Mouse (Mus musculus): ENCODE results near the gene Mrps27. TPM values are rescaled to one million over a fixed set of nuclear protein-coding genes. Genes with fewer than 3 reads are reported as not detected.

Mrps27 gene
- polyA plus RNA-seq, 1 experiment from 2014 or later = 25.9 TPM

DNA sequence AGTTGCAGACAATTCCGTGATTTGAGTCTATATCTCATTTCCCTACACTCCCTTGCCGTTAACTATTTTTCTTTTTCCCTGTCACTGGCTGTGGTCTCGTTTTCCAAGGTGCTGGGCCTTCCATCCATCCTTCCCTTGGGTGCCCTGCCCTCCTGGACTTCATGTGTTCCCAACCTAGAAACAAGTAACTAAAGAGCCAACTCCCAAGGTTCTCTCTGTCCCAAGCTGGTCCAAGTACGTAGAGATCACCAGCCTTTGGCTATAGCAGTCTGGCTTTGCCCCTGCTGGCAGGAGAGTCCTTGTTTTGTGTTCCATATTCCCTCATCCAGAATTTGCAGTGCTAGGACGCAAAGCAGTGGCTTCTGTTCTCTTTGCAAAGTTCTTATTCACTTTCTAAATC, 106.7 kb downstream of the Mrps27 start:
- H3K9me3 ChIP-seq (replicated peaks) = no peaks in the 10 kb centered on the region
- H3K4me1 ChIP-seq (replicated peaks) = no peaks in the 10 kb centered on the region
- no peak overlapping the region for H3K4me3 ChIP-seq (replicated peaks)
- H3K4me2 ChIP-seq = no peak overlapping the region
- no peak for ATAC-seq (ENCODE audit: insufficient read depth)
- no peaks in the 10 kb centered on the region for H3K36me3 ChIP-seq (replicated peaks)
- H3K27ac ChIP-seq (replicated peaks) = no peak overlapping the region
- no peaks in the 10 kb centered on the region for H3K27me3 ChIP-seq
- 56% methylated on average over 5 of the region's 5 CpGs for WGBS (ENCODE audit: insufficient replicate concordance)
- H3K9ac ChIP-seq = no peak overlapping the region

DNA sequence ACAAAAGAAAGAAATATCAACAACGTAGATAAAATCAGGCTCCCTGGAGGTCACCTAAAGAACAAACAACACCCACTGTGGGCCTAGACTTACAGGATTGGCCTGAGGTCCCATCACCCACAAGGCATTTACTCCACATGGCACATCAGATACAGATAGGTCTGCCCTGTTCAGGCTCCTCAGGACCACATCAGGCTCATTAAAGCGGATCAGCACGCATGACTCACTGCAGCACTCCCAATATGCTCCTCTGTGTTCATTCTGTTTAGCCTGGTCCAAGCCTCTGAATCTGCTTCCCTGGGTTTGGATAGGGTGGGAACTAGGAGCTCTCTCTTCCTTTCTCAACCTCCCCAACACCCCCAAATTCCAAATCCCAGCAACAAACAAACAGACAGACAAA, 107.9 kb downstream of the Mrps27 start:
- WGBS (ENCODE audit: insufficient replicate concordance) = 70% methylated on average over 3 of the region's 3 CpGs
- Histone ChIP-seq H3K27me3 (no peaks in the 10 kb centered on the region), H3K4me3 (replicated peaks) (no peak overlapping the region), H3K9ac (no peak overlapping the region), H3K9me3 (replicated peaks) (no peaks in the 10 kb centered on the region), H3K36me3 (replicated peaks) (no peaks in the 10 kb centered on the region), H3K4me1 (replicated peaks) (no peaks in the 10 kb centered on the region), H3K27ac (replicated peaks) (no peak overlapping the region), H3K4me2 (no peak overlapping the region)
- ATAC-seq (ENCODE audit: insufficient read depth) = no peak

DNA sequence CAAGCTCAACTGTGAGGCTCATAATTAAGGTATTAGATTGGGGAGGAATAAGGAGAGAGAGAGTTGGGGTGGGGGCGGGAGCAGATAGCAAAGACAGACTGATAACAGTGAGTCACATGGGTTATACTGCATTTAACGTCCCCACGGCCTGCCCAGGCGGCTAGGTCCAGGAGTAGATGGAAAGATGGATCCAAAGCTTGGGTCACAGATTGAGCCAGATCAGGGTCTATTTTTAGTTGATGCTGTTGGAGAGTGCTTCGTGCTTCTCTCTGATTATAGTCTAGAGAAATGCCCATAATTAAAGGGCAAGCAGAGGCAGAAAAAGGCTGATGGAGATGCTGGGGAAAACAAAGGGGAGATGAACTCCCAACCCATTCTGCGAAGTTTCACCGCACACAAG, 110.4 kb downstream of the Mrps27 start:
- ATAC-seq (ENCODE audit: insufficient read depth) = no peak
- Histone ChIP-seq H3K9me3 (replicated peaks) (no peaks in the 10 kb centered on the region), H3K27me3 (no peaks in the 10 kb centered on the region), H3K36me3 (replicated peaks) (no peaks in the 10 kb centered on the region), H3K4me1 (replicated peaks) (no peaks in the 10 kb centered on the region), H3K9ac (no peak overlapping the region), H3K4me3 (replicated peaks) (no peak overlapping the region), H3K27ac (replicated peaks) (no peak overlapping the region), H3K4me2 (no peak overlapping the region)
- 65% methylated on average over 7 of the region's 7 CpGs for WGBS (ENCODE audit: insufficient replicate concordance)

GRCm38 (mm10) chr13:99458658-99459386, 114.2 kb downstream of the Mrps27 start:
- ATAC-seq (ENCODE audit: insufficient read depth) = no peak
- H3K4me1 ChIP-seq (replicated peaks) = no peaks in the 10 kb centered on the region
- H3K9me3 ChIP-seq (replicated peaks) = no peaks in the 10 kb centered on the region
- H3K4me3 ChIP-seq (replicated peaks) = no peak overlapping the region
- H3K36me3 ChIP-seq (replicated peaks) = no peaks in the 10 kb centered on the region
- H3K4me2 ChIP-seq = no peak overlapping the region
- whole genome bisulfite sequencing (ENCODE audit: insufficient replicate concordance) = 63% methylated on average over 12 of the region's 12 CpGs
- H3K27ac ChIP-seq (replicated peaks) = no peak overlapping the region
- H3K27me3 ChIP-seq = no peaks in the 10 kb centered on the region
- H3K9ac ChIP-seq = no peak overlapping the region

GRCm38 (mm10) chr13:99459612-99460011, 115.0 kb downstream of the Mrps27 start:
- 72% methylated on average over 4 of the region's 4 CpGs for WGBS (ENCODE audit: insufficient replicate concordance)
- no peak for ATAC-seq (ENCODE audit: insufficient read depth)

DNA sequence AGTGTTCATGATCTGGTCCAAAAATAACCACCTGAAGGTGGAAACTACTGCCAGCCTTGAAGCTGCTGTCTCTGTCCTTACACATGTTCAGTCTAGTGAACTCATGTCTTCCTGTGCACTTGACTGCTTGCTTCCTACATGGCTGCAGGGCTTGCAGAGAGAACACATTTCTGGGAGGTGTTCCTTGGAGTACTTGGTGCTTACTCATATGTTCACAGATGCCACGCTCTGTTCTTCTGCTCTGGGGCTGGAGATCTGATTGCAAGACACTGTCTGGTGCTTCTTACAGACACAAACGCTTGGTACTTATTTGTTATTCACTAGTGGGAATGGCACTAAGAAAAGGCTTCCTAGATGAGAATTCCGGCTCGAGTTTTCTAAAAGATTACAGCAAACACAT, 117.3 kb downstream of the Mrps27 start:
- H3K27me3 ChIP-seq = no peaks in the 10 kb centered on the region
- H3K4me2 ChIP-seq = no peak overlapping the region
- no peaks in the 10 kb centered on the region for H3K36me3 ChIP-seq (replicated peaks)
- 52% methylated on average over 4 of the region's 4 CpGs for WGBS (ENCODE audit: insufficient replicate concordance)
- no peak for ATAC-seq (ENCODE audit: insufficient read depth)
- H3K27ac ChIP-seq (replicated peaks) = no peak overlapping the region
- no peak overlapping the region for H3K9ac ChIP-seq
- no peak overlapping the region for H3K4me3 ChIP-seq (replicated peaks)
- H3K9me3 ChIP-seq (replicated peaks) = no peaks in the 10 kb centered on the region
- H3K4me1 ChIP-seq (replicated peaks) = no peaks in the 10 kb centered on the region

More at GRCm38 (mm10) chr13:99459612-99460011, 115.0 kb downstream of the Mrps27 start:
- no peak overlapping the region for H3K27ac ChIP-seq (replicated peaks)
- H3K4me1 ChIP-seq (replicated peaks) = no peaks in the 10 kb centered on the region
- H3K9ac ChIP-seq = no peak overlapping the region
- H3K4me2 ChIP-seq = no peak overlapping the region
- H3K36me3 ChIP-seq (replicated peaks) = no peaks in the 10 kb centered on the region
- no peaks in the 10 kb centered on the region for H3K27me3 ChIP-seq
- no peak overlapping the region for H3K4me3 ChIP-seq (replicated peaks)
- no peaks in the 10 kb centered on the region for H3K9me3 ChIP-seq (replicated peaks)

GRCm38 (mm10) chr13:99464551-99464950, 120.0 kb downstream of the Mrps27 start:
- Histone ChIP-seq H3K27me3 (no peaks in the 10 kb centered on the region), H3K4me1 (replicated peaks) (no peaks in the 10 kb centered on the region), H3K27ac (replicated peaks) (no peak overlapping the region), H3K4me3 (replicated peaks) (no peak overlapping the region), H3K4me2 (no peak overlapping the region), H3K9ac (no peak overlapping the region), H3K9me3 (replicated peaks) (no peaks in the 10 kb centered on the region), H3K36me3 (replicated peaks) (no peaks in the 10 kb centered on the region)
- ATAC-seq (ENCODE audit: insufficient read depth) = no peak
- 69% methylated on average over 4 of the region's 4 CpGs for WGBS (ENCODE audit: insufficient replicate concordance)

Other genes with a start within 250 kb of the Mrps27 start
- 0.14 and 0.21 TPM in 2 replicates for gene Zfp366, start 160.0 kb upstream of the Mrps27 start, polyA plus RNA-seq (2015; fragmentation: Nextera tagmentation; extraction: Ambion mirVana)
- 24.6 and 26.2 TPM in 2 replicates for gene Ptcd2, start 81 bp upstream of the Mrps27 start, polyA plus RNA-seq (2015; fragmentation: Nextera tagmentation; extraction: Ambion mirVana)
- 2.8 and 3.0 TPM in 2 replicates for gene Map1b, start 171.8 kb downstream of the Mrps27 start, polyA plus RNA-seq (2015; fragmentation: Nextera tagmentation; extraction: Ambion mirVana)